Mouse (Mus musculus): ENCODE data around the gene Tex21.
"Not testable (repeated sequence)": the region's sequence is repeated elsewhere in the genome, so short reads cannot be mapped to it uniquely, and the experiment has no call there.

Tex21 gene

GRCm38 (mm10) chr12:76260673-76261072, 14.1 kb upstream of the Tex21 start:
- DNase-seq (ENCODE audit: low read depth, low spot score) = no peak

DNA sequence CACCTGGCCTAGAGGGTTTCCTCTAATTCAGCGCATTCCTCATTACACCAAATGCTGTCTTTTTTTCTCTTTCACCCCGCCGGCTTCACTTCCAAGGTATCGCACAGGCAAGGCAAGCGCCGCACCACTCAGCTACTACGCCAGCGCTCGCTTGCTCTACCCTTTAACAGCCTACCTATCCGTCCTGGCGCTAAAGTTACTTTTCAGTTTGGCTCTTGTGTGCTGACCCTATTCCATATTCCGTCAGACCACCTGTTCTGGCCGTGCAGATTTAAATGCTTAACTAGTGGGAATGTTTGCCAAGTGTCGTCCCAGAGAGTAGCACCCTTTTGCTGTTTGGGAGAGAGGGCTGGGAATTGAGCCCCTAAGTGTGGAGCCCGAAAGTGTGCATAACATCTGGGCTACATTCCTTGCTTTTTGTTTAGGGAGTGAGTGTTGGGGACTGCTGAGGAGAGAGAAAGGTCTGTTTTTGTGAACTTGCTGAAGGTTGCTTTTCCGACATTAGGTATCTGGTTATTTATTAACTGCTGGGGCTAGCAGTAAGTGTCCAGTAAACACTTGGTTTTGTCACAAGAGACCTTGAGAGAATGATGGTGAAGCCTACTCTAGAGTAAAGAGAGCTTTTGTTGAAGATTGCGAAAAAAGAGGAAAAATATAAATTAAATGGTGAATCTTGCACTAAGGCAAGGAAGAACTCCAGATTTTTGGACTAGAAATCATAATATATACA, 9.7 kb upstream of the Tex21 start:
- no peak for DNase-seq (ENCODE audit: low read depth, low spot score)

GRCm38 (mm10) chr12:76255499-76255875, 8.9 kb upstream of the Tex21 start:
- no peak for DNase-seq (ENCODE audit: low read depth, low spot score)

GRCm38 (mm10) chr12:76254725-76255498, 8.4 kb upstream of the Tex21 start, which contains the start of gene Mthfd1:
Gene Mthfd1 (plus strand): TSS chr12:76255298.
- DNase-seq (ENCODE audit: low read depth, low spot score) = peak; percentile 94

DNA sequence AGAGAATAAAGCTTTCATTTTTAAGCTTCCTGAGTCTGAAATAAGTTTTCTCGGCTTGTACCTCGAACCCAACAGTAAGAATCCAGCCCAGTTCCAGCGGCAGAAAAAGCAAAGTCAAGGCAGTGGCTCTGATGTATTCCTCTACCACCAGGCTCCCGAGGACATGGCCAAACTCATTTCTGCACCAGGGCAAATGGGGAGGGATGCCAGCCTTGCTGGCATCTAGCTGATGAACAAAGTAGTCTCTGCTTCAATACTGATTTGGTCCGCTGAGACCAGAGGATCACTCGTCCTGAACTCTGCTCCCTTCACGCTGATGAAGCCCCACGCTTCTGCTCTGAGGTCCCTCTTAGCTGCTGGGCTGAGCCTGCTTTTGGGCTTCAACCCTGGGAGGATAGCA, 7.4 kb upstream of the Tex21 start:
- DNase-seq (ENCODE audit: low read depth, low spot score) = no peak

GRCm38 (mm10) chr12:76253591-76253990, 7.0 kb upstream of the Tex21 start:
- no peak for DNase-seq (ENCODE audit: low read depth, low spot score)

- DNase-seq (ENCODE audit: low read depth, low spot score) = no peak
These were observed 6.5 kb upstream of the Tex21 start for GRCm38 (mm10) chr12:76253090-76253489.

GRCm38 (mm10) chr12:76244981-76245380, 1.6 kb downstream of the Tex21 start:
- no peak for DNase-seq (ENCODE audit: low read depth, low spot score)

DNA sequence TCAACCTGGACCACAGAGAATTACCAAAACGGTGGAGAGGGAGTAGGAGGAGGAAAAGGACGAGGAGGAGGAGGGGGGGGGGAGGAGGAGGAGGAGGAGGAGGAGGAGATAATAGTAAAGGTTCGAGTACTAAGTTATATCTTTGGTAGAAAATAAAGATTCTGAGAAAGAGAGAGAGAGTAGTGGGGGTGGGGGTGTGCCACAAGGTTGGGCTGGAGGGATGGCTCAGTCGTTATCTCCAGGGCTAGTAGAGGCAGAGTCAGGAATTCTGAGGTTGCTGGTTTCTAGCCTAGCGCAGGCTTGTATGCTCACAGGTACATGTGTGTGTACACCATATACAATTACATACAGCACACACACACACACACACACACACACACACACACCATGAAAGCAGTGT, 4.7 kb downstream of the Tex21 start:
- no peak for DNase-seq (ENCODE audit: low read depth, low spot score)

GRCm38 (mm10) chr12:76241084-76241483, 5.5 kb downstream of the Tex21 start:
- no peak for DNase-seq (ENCODE audit: low read depth, low spot score)

- DNase-seq (ENCODE audit: low read depth, low spot score) = no peak
These were observed 5.9 kb downstream of the Tex21 start for GRCm38 (mm10) chr12:76240670-76241069.

- no peak for DNase-seq (ENCODE audit: low read depth, low spot score)
These were observed 6.5 kb downstream of the Tex21 start for GRCm38 (mm10) chr12:76239839-76240571.

DNA sequence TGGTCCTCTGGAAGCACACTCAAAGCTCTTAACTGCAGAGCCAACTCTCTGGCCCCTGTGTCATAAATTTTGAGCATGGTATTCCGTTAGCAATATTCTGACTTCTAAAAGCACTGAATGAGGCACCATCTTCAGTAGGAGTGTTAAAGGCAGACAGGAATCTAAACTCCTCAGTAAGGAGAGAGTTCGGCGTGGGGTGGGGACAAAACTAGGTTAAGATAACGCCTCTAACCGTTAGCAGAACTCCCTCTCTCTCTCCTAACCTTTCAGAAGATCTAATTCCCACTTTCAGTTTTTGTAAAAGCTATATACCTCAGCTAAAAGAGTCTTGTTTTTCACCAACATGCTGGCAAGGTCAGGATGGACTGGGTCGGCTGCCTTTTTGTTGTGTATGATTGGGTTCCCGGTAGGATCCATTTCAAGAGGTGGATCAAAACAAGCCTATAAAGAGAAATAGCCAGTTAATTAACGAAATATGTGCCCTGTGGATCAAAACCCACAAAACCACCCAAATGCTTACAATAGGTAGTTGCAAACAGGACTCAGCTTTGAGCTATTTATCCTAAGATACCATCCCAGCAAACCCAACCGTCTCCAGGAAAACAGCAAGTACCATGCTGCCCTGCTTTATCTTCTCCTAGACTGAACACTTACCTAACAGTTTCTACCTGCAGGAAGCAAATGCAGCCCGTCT, 7.3 kb downstream of the Tex21 start:
- no peak for DNase-seq (ENCODE audit: low read depth, low spot score)

DNA sequence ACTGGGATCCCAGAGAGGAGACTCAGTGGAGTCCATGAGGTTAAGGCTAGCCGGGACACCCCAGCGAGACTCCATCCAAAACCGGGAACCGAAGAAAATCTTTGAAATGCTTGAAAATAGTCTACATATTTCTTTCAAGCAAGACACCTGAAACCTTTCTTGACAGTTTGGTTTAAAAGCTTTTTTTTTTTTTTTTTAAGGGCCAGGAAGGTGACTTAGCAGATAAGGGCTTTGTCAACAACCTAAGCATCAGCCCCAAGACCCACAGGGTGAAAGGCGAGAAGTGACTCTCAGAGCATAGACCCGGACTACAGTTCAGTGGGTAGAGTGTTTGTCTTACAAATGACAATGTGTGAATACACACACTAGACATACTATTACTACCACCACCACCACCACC, 11.3 kb downstream of the Tex21 start:
- DNase-seq (ENCODE audit: low read depth, low spot score) = no peak

DNA sequence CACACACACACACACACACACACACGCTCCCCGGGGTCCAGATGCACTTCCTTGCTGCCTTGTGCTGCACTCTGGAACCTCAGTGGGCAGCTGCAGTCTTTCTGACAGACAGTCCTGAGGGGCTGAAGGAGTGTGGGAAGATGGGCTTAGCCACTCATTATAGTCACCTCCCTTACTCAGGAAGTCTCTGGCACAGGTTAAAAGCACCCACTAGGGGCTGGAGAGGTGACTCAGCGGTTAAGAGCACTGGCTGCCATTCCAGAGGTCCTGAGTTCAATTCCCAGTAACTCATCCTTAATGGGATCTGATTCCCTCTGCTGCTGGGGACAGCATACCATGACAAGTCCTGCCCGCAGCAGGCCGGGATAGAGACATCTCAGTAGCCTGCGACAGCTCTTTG, 15.9 kb downstream of the Tex21 start:
- no peak for DNase-seq (ENCODE audit: low read depth, low spot score)

- DNase-seq (ENCODE audit: low read depth, low spot score) = not testable (repeated sequence)
These were observed 24.4 kb downstream of the Tex21 start for GRCm38 (mm10) chr12:76222104-76222503.

DNA sequence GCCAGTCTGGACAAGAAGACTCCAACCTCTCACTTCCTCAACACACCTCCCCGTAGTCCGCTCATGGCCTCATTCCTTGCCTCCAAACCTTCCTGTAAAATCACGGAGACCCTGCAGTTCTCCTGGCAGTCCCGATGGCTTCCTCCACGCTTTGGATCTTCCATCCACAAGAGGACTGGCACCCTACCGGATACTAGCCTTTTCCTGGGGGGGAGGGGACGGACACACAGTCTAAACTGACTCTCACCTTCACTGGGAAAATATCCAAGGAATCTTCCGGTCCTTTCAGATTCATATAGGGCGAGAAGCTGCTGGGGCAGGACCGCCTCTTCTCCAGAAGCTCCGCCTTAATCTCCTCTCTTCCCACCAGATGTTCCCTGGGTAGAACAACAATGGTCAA, 29.8 kb downstream of the Tex21 start:
- DNase-seq (ENCODE audit: low read depth, low spot score) = no peak

GRCm38 (mm10) chr12:76215121-76215520, 31.4 kb downstream of the Tex21 start:
- no peak for DNase-seq (ENCODE audit: low read depth, low spot score)

DNA sequence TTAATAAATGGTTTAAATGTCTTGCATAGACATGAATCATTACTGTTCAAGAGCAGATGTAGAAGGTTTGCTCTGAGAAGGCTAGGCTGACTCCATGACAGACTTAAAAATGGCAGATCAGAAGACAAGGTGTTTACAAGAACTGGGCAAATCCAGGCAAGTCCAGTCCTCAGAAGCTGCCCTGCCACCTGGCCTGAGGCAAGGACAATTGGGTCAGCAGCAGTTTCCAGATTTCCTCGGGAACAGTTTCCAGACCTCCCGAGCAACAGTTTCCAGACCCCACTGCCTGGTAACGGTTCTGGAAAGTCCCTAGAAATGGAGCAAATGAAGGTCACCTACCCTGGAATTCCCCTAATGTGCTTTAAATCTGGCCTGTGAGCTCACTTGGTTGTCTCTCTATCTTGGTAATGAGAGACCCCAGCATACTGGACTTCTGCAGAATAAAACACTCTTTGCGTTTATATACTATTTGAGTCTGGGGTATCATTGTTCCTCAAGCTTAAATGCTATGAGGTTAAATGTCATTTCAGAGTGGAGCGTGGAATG, 37.0 kb downstream of the Tex21 start:
- DNase-seq (ENCODE audit: low read depth, low spot score) = no peak

DNA sequence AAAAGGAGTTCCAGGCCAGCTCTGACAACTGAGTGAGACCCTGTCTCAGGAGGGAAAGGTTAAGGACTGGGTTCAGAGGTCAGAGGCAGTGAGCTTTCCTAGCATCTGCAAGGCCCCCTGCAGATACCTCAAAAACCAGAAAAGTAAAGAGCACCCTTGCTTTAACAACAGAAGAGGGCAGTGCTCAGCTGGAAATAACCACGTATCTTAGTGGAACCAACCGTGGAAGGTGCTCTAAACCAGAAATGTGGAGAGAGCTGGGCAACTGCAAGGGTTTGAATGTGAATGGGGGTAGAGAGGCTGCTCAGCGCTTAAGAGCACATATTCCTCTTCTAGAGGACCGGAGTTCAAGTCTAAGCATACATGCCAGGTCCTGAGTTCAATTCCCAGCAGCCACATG, 46.2 kb downstream of the Tex21 start:
- DNase-seq (ENCODE audit: low read depth, low spot score) = no peak

GRCm38 (mm10) chr12:76197071-76197470, 49.5 kb downstream of the Tex21 start:
- no peak for DNase-seq (ENCODE audit: low read depth, low spot score)

GRCm38 (mm10) chr12:76196709-76197054, 49.9 kb downstream of the Tex21 start:
- DNase-seq (ENCODE audit: low read depth, low spot score) = peak; percentile 59
